Mouse (Mus musculus): ENCODE results near the gene Gckr.
A peak's percentile ranks its signal among the peaks of the same experiment; 100 is the strongest.

DNA sequence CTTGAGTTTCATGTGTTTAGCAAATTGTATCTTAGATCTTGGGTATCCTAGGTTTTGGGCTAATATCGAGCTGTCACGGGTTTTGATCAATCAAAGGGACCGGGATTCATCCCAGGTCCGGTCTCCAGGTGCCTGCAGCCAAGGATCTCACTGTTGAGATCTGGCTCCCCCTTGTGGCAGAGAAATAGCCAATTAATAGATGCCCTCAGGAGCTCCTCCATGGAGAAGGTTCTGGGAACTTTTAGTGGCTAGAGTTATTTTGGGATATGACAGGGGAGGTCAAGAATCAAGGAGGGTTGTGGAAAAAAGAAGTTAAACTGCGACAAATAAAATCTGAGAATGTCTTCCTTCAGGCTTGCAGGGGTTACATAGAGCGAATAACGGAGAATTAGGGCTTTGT lies 31.0 kb downstream of the Gckr start:
- TF ChIP-seq CTCF (IDR thresholded peaks at IDR 0.05; ENCODE audit: low read depth, low read length) (peak; percentile 76), POLR2A (IDR thresholded peaks at IDR 0.05; ENCODE audit: extremely low read depth, insufficient read depth, low read length) (no peak)
